Mouse (Mus musculus) G1E (cell line): Measurements from ENCODE around the gene Tlk2.

Source experiments
- CTCF ChIP-seq: IDR thresholded peaks from 2 replicates; pipeline ENCODE4 v1.5.1; 2012; ENCODE audit warnings: low read depth, low read length, inconsistent platforms, mixed read lengths
- GATA1 ChIP-seq: IDR thresholded peaks from 2 replicates; pipeline ENCODE4 v1.6.1; 2012; ENCODE audit warnings: borderline replicate concordance, low read length, inconsistent platforms, mixed read lengths
- TAL1 ChIP-seq: conservative IDR thresholded peaks from 2 replicates; pipeline ENCODE4 v1.6.1; 2012; ENCODE audit warnings: low read depth, low read length, inconsistent platforms, mixed read lengths

DNA sequence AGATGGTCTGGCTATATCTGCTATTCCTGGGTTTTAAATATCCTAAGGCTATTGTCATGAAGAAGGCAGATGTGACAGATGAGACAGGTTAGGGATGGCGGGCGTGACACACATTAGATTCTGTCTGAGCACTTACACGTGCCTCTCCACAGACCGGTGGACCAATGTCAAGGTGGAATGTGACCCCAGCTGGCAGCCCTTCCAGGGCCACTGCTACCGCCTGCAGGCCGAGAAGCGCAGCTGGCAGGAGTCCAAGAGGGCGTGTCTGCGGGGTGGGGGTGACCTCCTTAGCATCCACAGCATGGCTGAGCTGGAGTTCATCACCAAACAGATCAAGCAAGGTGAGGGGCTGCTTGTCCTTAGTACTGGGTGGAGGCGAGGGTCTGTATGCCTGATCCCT is 153.1 kb downstream of the Tlk2 start:
- TF ChIP-seq CTCF, result no peak
- TF ChIP-seq TAL1, result no peak
- no peak for TF ChIP-seq GATA1
